In genomic region chr11:50358950-50359861, GRCm38 (mm10) we compare ENCODE assay signal across 8 mouse cellular contexts. TPM values are rescaled to one million over a fixed set of nuclear protein-coding genes. Genes with fewer than 3 reads are reported as not detected.
DNase-seq lines count a peak whose midpoint lies in the region; ATAC-seq and TF ChIP-seq lines count a peak whose summit lies in the region.

No protein-coding gene starts in this region.

- no peak for TF ChIP-seq CTCF in small intestine, adult 2 months (IDR thresholded peaks at IDR 0.05; ENCODE audit: extremely low read depth, insufficient read length, insufficient replicate concordance, low read depth, low read length)

- no peaks in the 10 kb centered on the region for H3K27me3 ChIP-seq in small intestine, adult 2 months (ENCODE audit: control insufficient read depth, insufficient read depth, low read length)

- no peaks in the 10 kb centered on the region for H3K36me3 ChIP-seq in small intestine, adult 2 months (ENCODE audit: control insufficient read depth, insufficient read depth, low read length)

- peaks cover 3% of the 10 kb centered on the region; the same call in 1 of the 2 replicates for H3K4me1 ChIP-seq in small intestine, adult 2 months (ENCODE audit: control insufficient read depth, insufficient read depth, insufficient read length, low read length)

- no peak for TF ChIP-seq POLR2A in small intestine, adult 2 months (IDR thresholded peaks at IDR 0.05; ENCODE audit: low read depth, low read length)

- peak overlapping the region; percentile 73 for H3K4me3 ChIP-seq in small intestine, adult 2 months (ENCODE audit: low read depth, low read length)

- intact Hi-C loops in left cerebral cortex, postnatal 36 days (cut with DNase I), result no loop called here

- 2% methylated on average over 74 of the region's 74 CpGs for WGBS in small intestine, adult 2 months

- ATAC-seq in megakaryocyte progenitor cell, adult 5-6 weeks (replicated peaks; ENCODE audit: poor library complexity), result peak; percentile 81

- DNase-seq in adrenal gland, adult (ENCODE audit: inconsistent age in 2 of 2, low spot score in 1 of 2), result peak; percentile 28 to 66
- DNase-seq in adrenal gland, postnatal 4 days (ENCODE audit: low spot score in 2 of 2), result no peak
- DNase-seq in cerebellum, postnatal 10 days, result peak; percentile 74 to 78
- DNase-seq in frontal cortex, postnatal 14 days (ENCODE audit: low spot score in 2 of 2), result peak; percentile 53 to 55
- peak; percentile 50 for DNase-seq in induced T-regulatory cell, adult 2 months (ENCODE audit: low read depth)
- peak; percentile 67 to 72 for DNase-seq in left cerebral cortex, postnatal 36 days (ENCODE audit: low spot score in 2 of 2)

- H3K27ac ChIP-seq in small intestine, adult 2 months (ENCODE audit: insufficient read depth, low read depth, low read length), result no peak overlapping the region

RNA-seq across cellular contexts. Expression of gene Cby3, which starts 4.9 kb away (rescaled TPM):
- not detected for total RNA-seq in adrenal gland, postnatal 4 days (2021)
- total RNA-seq in left cerebral cortex, postnatal 36 days (2021), result not detected
- not detected in 2 replicates for total RNA-seq in megakaryocyte progenitor cell, adult 5-6 weeks (2015)
- total RNA-seq in megakaryocyte progenitor cell, adult 5-6 weeks (2017), result 0.29 TPM in 1 of 2 replicates, not detected in the other
- polyA plus RNA-seq in small intestine, adult 2 months (2012; rRNA removed), result 0.15 and 0.51 TPM in 2 replicates

RNA-seq across cellular contexts. Expression of gene Hnrnph1, which starts 17.6 kb away (rescaled TPM):
- total RNA-seq in adrenal gland, postnatal 4 days (2021), result 100 to 1,000 TPM; 380 to 474 TPM
- 100 to 1,000 TPM; 175 to 266 TPM for total RNA-seq in left cerebral cortex, postnatal 36 days (2021)
- 748 and 912 TPM in 2 replicates for total RNA-seq in megakaryocyte progenitor cell, adult 5-6 weeks (2015)
- total RNA-seq in megakaryocyte progenitor cell, adult 5-6 weeks (2017), result 703 and 864 TPM in 2 replicates
- polyA plus RNA-seq in small intestine, adult 2 months (2012; rRNA removed), result 5.9 and 11.5 TPM in 2 replicates

RNA-seq across cellular contexts. Expression of gene Canx, which starts 33.7 kb away (rescaled TPM):
- 100 to 1,000 TPM; 444 to 454 TPM for total RNA-seq in adrenal gland, postnatal 4 days (2021)
- total RNA-seq in left cerebral cortex, postnatal 36 days (2021), result 100 to 1,000 TPM; 400 to 407 TPM
- total RNA-seq in megakaryocyte progenitor cell, adult 5-6 weeks (2015), result 500 and 518 TPM in 2 replicates
- total RNA-seq in megakaryocyte progenitor cell, adult 5-6 weeks (2017), result 1,173 and 1,480 TPM in 2 replicates
- polyA plus RNA-seq in small intestine, adult 2 months (2012; rRNA removed), result 12.0 and 31.9 TPM in 2 replicates

Comparison
In these comparisons a context has a peak if more than half of its experiments do, and no peak if none do; other contexts are left out.
1. DNase-seq: peak in adrenal gland, adult (2 of 2), cerebellum, postnatal 10 days (2 of 2), frontal cortex, postnatal 14 days (2 of 2), induced T-regulatory cell, adult 2 months (single experiment) and left cerebral cortex, postnatal 36 days (2 of 2); none in adrenal gland, postnatal 4 days (0 of 2).